Mouse (Mus musculus) spleen, adult 2 months (tissue): ENCODE results near the gene Tuba3b.

Experiments used
- CTCF ChIP-seq: fragments of 200-500 bp; IDR thresholded peaks from 2 replicates; pipeline ENCODE4 v1.5.1; 2011; ENCODE audit warnings: mild to moderate bottlenecking, inconsistent platforms; ENCODE audit not compliant: insufficient read depth, insufficient read length, insufficient replicate concordance; ENCODE audit errors: extremely low read depth
- POLR2A ChIP-seq: fragments of 200-500 bp; IDR thresholded peaks from 2 replicates; pipeline ENCODE4 v1.6.1; 2011; ENCODE audit warnings: low read depth, low read length, inconsistent platforms

DNA sequence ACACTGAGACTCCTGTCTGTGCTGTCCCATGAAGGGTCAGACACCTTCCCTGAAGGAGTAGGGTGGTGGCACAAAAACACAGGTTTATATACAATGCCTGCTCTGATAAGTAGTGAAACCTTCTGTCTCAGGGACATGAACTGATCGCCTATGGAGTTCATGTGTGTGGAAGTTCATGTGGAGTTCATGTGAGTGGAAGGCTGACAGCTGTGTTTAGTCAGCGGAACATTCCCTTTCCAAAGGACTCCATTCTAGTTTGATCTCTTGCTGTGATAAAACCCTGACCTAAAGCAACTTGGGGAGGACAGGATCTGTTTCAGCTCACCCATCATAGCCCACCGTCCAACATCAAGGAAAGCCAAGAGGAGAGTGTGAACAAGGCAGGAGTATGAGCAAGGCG lies 21.1 kb downstream of the Tuba3b start:
- TF ChIP-seq POLR2A (no peak), CTCF (no peak)
